Mouse (Mus musculus) left cerebral cortex, adult 11 months (tissue): Measurements from ENCODE around the gene Pmepa1.

Experiments used
- DNase-seq: peaks from one replicate; pipeline ENCODE4 v3.0.0; 2022; ENCODE audit warnings: low spot score

The Pmepa1 gene

GRCm38 (mm10) chr2:173275343-173276201, 761 bp downstream of the Pmepa1 start:
- DNase-seq: no peak

- no peak for DNase-seq
Observed at GRCm38 (mm10) chr2:173274428-173275342, 1.6 kb downstream of the Pmepa1 start.

- DNase-seq: no peak
Observed at GRCm38 (mm10) chr2:173273885-173274284, 2.4 kb downstream of the Pmepa1 start.

GRCm38 (mm10) chr2:173272354-173272900, 3.9 kb downstream of the Pmepa1 start:
- DNase-seq: no peak

GRCm38 (mm10) chr2:173271541-173271940, 4.8 kb downstream of the Pmepa1 start:
- no peak for DNase-seq

- no peak for DNase-seq
Observed at GRCm38 (mm10) chr2:173270601-173271248, 5.6 kb downstream of the Pmepa1 start.

- DNase-seq: no peak
Observed at GRCm38 (mm10) chr2:173270196-173270595, 6.1 kb downstream of the Pmepa1 start.

- DNase-seq: no peak
Observed at GRCm38 (mm10) chr2:173267562-173267961, 8.8 kb downstream of the Pmepa1 start.

- no peak for DNase-seq
Observed at GRCm38 (mm10) chr2:173266349-173267112, 9.8 kb downstream of the Pmepa1 start.

- no peak for DNase-seq
Observed at GRCm38 (mm10) chr2:173265468-173266265, 10.7 kb downstream of the Pmepa1 start.

- DNase-seq: no peak
Observed at GRCm38 (mm10) chr2:173264467-173265128, 11.7 kb downstream of the Pmepa1 start.

- DNase-seq: no peak
Observed at GRCm38 (mm10) chr2:173263636-173264330, 12.6 kb downstream of the Pmepa1 start.

GRCm38 (mm10) chr2:173261497-173261896, 14.8 kb downstream of the Pmepa1 start:
- DNase-seq: no peak

- no peak for DNase-seq
Observed at GRCm38 (mm10) chr2:173258459-173259091, 17.8 kb downstream of the Pmepa1 start.

GRCm38 (mm10) chr2:173257610-173258009, 18.7 kb downstream of the Pmepa1 start:
- DNase-seq: peak; percentile 66

- no peak for DNase-seq
Observed at GRCm38 (mm10) chr2:173256552-173256949, 19.8 kb downstream of the Pmepa1 start.

- no peak for DNase-seq
Observed at GRCm38 (mm10) chr2:173255810-173256551, 20.4 kb downstream of the Pmepa1 start.
